9 mouse cellular contexts compared by ENCODE assay signal in genomic region chr2:30698758-30699535, GRCm38 (mm10).
DNase-seq lines count a peak whose midpoint lies in the region; ATAC-seq and TF ChIP-seq lines count a peak whose summit lies in the region.
"Had no signal": no experiment of that assay in that cellular context is flagged by ENCODE, and none has a peak within 500 bp of the region (broad histone marks: within the 10 kb centered on the region; RNA-seq: fewer than 3 reads in every experiment).

No protein-coding gene starts in this region.

- ATAC-seq in forebrain, postnatal 0 days: 0 out of 2 replicates have a peak, but pooled peaks have one; percentile 14
- ATAC-seq in midbrain, postnatal 0 days (ENCODE audit: low FRiP score): no peak
- no peak for ATAC-seq in megakaryocyte progenitor cell, adult 5-6 weeks (replicated peaks; ENCODE audit: poor library complexity)

- TF ChIP-seq CTCF in left cerebral cortex, adult 2 months (IDR thresholded peaks at IDR 0.05): no peak
- no peak for TF ChIP-seq CTCF in forebrain, postnatal 0 days (IDR thresholded peaks at IDR 0.05; ENCODE audit: low read depth)
- no peak for TF ChIP-seq CTCF in midbrain, postnatal 0 days (IDR thresholded peaks at IDR 0.05)

- H3K4me3 ChIP-seq in left cerebral cortex, adult 2 months: no peak overlapping the region
- no peak overlapping the region for H3K4me3 ChIP-seq in forebrain, postnatal 0 days (ENCODE audit: low read depth, low read length)
- no peak overlapping the region for H3K4me3 ChIP-seq in midbrain, postnatal 0 days (ENCODE audit: low read depth, low read length)

- DNase-seq in gastrocnemius, postnatal 25 days: peak; percentile 4
- DNase-seq in gastrocnemius, postnatal 14 days: no peak
- DNase-seq in left cerebral cortex, adult 2 months (ENCODE audit: extremely low spot score in 1 of 2, low spot score in 2 of 2): no peak
- DNase-seq in left cerebral cortex, adult 18-20 months (ENCODE audit: low spot score in 2 of 2): no peak
- DNase-seq in forebrain, postnatal 0 days: no peak
- DNase-seq in midbrain, postnatal 0 days (ENCODE audit: low spot score): no peak
- no peak for DNase-seq in right cerebral cortex, postnatal 25 days

- no peaks in the 10 kb centered on the region for H3K27me3 ChIP-seq in forebrain, postnatal 0 days (ENCODE audit: insufficient read depth, low read length)
- H3K27me3 ChIP-seq in midbrain, postnatal 0 days (ENCODE audit: insufficient read depth, low read length): no peaks in the 10 kb centered on the region

- H3K36me3 ChIP-seq in forebrain, postnatal 0 days (ENCODE audit: insufficient read depth): no peaks in the 10 kb centered on the region
- no peaks in the 10 kb centered on the region for H3K36me3 ChIP-seq in midbrain, postnatal 0 days (ENCODE audit: insufficient read depth, low read length)

- H3K9me3 ChIP-seq in forebrain, postnatal 0 days (ENCODE audit: low read length): no peaks in the 10 kb centered on the region
- no peaks in the 10 kb centered on the region for H3K9me3 ChIP-seq in midbrain, postnatal 0 days (ENCODE audit: low read length)

- peak overlapping the region; percentile 91; the same call in 1 of the 2 replicates for H3K27ac ChIP-seq in left cerebral cortex, adult 2 months
- peak overlapping the region; percentile 57; the same call in 1 of the 2 replicates for H3K27ac ChIP-seq in forebrain, postnatal 0 days (ENCODE audit: low read depth, low read length)
- peak overlapping the region; percentile 59; the same call in 1 of the 2 replicates for H3K27ac ChIP-seq in midbrain, postnatal 0 days (ENCODE audit: low read depth, low read length)
- H3K27ac ChIP-seq: liver, embryonic 14.5 days had no signal

- H3K4me2 ChIP-seq in forebrain, postnatal 0 days (ENCODE audit: low read depth): no peak overlapping the region
- H3K4me2 ChIP-seq in midbrain, postnatal 0 days (ENCODE audit: low read depth, low read length, poor library complexity, severe bottlenecking): no peak overlapping the region

- H3K9ac ChIP-seq in forebrain, postnatal 0 days: no peak overlapping the region
- no peak overlapping the region; the same call in 1 of the 2 replicates for H3K9ac ChIP-seq in midbrain, postnatal 0 days (replicated peaks; ENCODE audit: low read length, poor library complexity, severe bottlenecking)
- H3K9ac ChIP-seq: liver, embryonic 14.5 days had no signal

- WGBS in forebrain, postnatal 0 days: 72% methylated on average over 6 of the region's 6 CpGs
- 65% methylated on average over 6 of the region's 6 CpGs for WGBS in midbrain, postnatal 0 days

- intact Hi-C loops in gastrocnemius, postnatal 14 days (cut with DNase I; ENCODE audit: low total_unique reads): no loop called here
- intact Hi-C loops in left cerebral cortex, adult 2 months (cut with DNase I): no loop called here

- peaks cover 11% of the 10 kb centered on the region; the same call in 1 of the 2 replicates for H3K4me1 ChIP-seq in forebrain, postnatal 0 days (ENCODE audit: insufficient read depth)
- peaks cover 14% of the 10 kb centered on the region for H3K4me1 ChIP-seq in midbrain, postnatal 0 days (ENCODE audit: insufficient read depth, low read length)
